Mouse (Mus musculus) layer of hippocampus, adult 8-10 months (tissue): ENCODE data around the gene Spns1. TPM values are rescaled to one million over a fixed set of nuclear protein-coding genes. Genes with fewer than 3 reads are reported as not detected.
"Not testable (repeated sequence)": the region's sequence is repeated elsewhere in the genome, so short reads cannot be mapped to it uniquely, and the experiment has no call there.

Experiments
- DNase-seq, 2 experiments: peaks; one replicate each; pipeline ENCODE4 v3.0.0; 2022; ENCODE audit warnings: low spot score in 2 of 2
- microRNA-seq, 2 experiments: library from miRNA; unstranded; fragments of <30 nt; microRNA quantifications; one replicate each; pipeline ENCODE4 v1.2.0; 2022
- total RNA-seq, 4 experiments: library from RNA; stranded (reverse); gene quantifications; 2 replicates each; pipeline ENCODE4 v1.2.4; 2022

Gene Spns1
- total RNA-seq, 4 experiments from 2014 or later, result 84.2 to 104 (median 93.7) TPM

- no peak for DNase-seq
These were observed 37.0 kb downstream of the Spns1 start for GRCm38 (mm10) chr7:126340206-126340618.

- no peak for DNase-seq
These were observed 37.7 kb downstream of the Spns1 start for GRCm38 (mm10) chr7:126339521-126339971.

- no peak for DNase-seq
These were observed 38.3 kb downstream of the Spns1 start for GRCm38 (mm10) chr7:126338906-126339305.

GRCm38 (mm10) chr7:126335556-126335955 lies 41.7 kb downstream of the Spns1 start:
- no peak for DNase-seq

GRCm38 (mm10) chr7:126332691-126333090 lies 44.6 kb downstream of the Spns1 start:
- DNase-seq, result no peak

GRCm38 (mm10) chr7:126330693-126331092 lies 46.6 kb downstream of the Spns1 start:
- DNase-seq, result no peak

- no peak for DNase-seq
These were observed 47.2 kb downstream of the Spns1 start for GRCm38 (mm10) chr7:126329907-126330645.

GRCm38 (mm10) chr7:126328848-126329247 lies 48.4 kb downstream of the Spns1 start:
- not testable (repeated sequence) for DNase-seq

GRCm38 (mm10) chr7:126325576-126326273 lies 51.5 kb downstream of the Spns1 start:
- not testable (repeated sequence) for DNase-seq

- DNase-seq, result no peak
These were observed 52.5 kb downstream of the Spns1 start for GRCm38 (mm10) chr7:126324791-126325190.

GRCm38 (mm10) chr7:126323729-126324128 lies 53.5 kb downstream of the Spns1 start:
- peak; percentile 47 to 87 for DNase-seq

Small RNA genes within 50 kb of the gene (microRNA-seq; reads per million reads assigned to microRNA genes)
- 0 reads per million in 2 experiments for gene Mir7058

Other genes with a start within 250 kb of the Spns1 start
- 10 to 100 TPM; 89.1 to 99.7 (median 96.2) TPM for gene Xpo6, start 176.9 kb downstream of the Spns1 start, total RNA-seq
- 10 to 100 TPM; 56.4 to 75.1 (median 65.6) TPM for gene Sbk1, start 104.8 kb downstream of the Spns1 start, total RNA-seq
- gene Lat, start 7.9 kb downstream of the Spns1 start, total RNA-seq, result 1 to 10 TPM in 3 of 4 experiments, under 1 TPM in 1; 0.98 to 2.5 (median 1.7) TPM
- gene Nfatc2ip, start 19.3 kb upstream of the Spns1 start, total RNA-seq, result 1 to 10 TPM; 5.2 to 8.0 (median 6.2) TPM
- not detected for gene Cd19, start 37.4 kb upstream of the Spns1 start, total RNA-seq
- 10 to 100 TPM; 15.6 to 22.1 (median 17.1) TPM for gene Rabep2, start 51.3 kb upstream of the Spns1 start, total RNA-seq
- gene Atp2a1, start 85.7 kb upstream of the Spns1 start, total RNA-seq, result 1 to 10 TPM in 3 of 4 experiments, under 1 TPM in 1; 0.99 to 5.6 (median 1.2) TPM
- gene Sh2b1, start 98.0 kb upstream of the Spns1 start, total RNA-seq, result 10 to 100 TPM; 66.0 to 70.3 (median 67.3) TPM
- gene Tufm, start 109.9 kb upstream of the Spns1 start, total RNA-seq, result 10 to 100 TPM; 68.9 to 84.1 (median 80.1) TPM
- gene Atxn2l, start 126.0 kb upstream of the Spns1 start, total RNA-seq, result 100 to 1,000 TPM; 113 to 133 (median 125) TPM
- 100 to 1,000 TPM; 166 to 196 (median 174) TPM for gene Eif3c, start 189.0 kb upstream of the Spns1 start, total RNA-seq
- 1 to 10 TPM in 2 of 4 experiments, under 1 TPM in 2; 0.41 to 3.3 (median 1.6) TPM for gene Apobr, start 207.5 kb upstream of the Spns1 start, total RNA-seq
- 10 to 100 TPM; 31.7 to 46.5 (median 42.0) TPM for gene Cln3, start 208.4 kb upstream of the Spns1 start, total RNA-seq
- gene Il27, start 217.5 kb upstream of the Spns1 start, total RNA-seq, result not detected